Mouse (Mus musculus): ENCODE data around the gene Caprin2.

- no peak for TF ChIP-seq CTCF (IDR thresholded peaks at IDR 0.05; ENCODE audit: borderline replicate concordance, control insufficient read depth, extremely low read depth, insufficient read depth, low read length, poor library complexity)
- no peak for TF ChIP-seq POLR2A (IDR thresholded peaks at IDR 0.05; ENCODE audit: control insufficient read depth, extremely low read depth, insufficient read depth, low read length, poor library complexity)
Measured at GRCm38 (mm10) chr6:148799773-148800172, 96.3 kb downstream of the Caprin2 start.

Measured in thymus, adult 2 months (tissue).